Mouse (Mus musculus) NIH3T3 (cell line): ENCODE results near the gene Crygd.

ENCODE experiments used
- DNase-seq: peaks from one replicate; pipeline ENCODE4 v3.0.0-alpha.2; 2012; ENCODE audit warnings: low read depth

The Crygd gene

GRCm38 (mm10) chr1:65043433-65043832 lies 19.8 kb downstream of the Crygd start:
- no peak for DNase-seq

- peak; percentile 25 for DNase-seq
Observed at GRCm38 (mm10) chr1:65041837-65042236, 21.4 kb downstream of the Crygd start.

GRCm38 (mm10) chr1:65040806-65041205 lies 22.4 kb downstream of the Crygd start:
- DNase-seq, result no peak

- no peak for DNase-seq
Observed at GRCm38 (mm10) chr1:65039679-65040078, 23.6 kb downstream of the Crygd start.

GRCm38 (mm10) chr1:65037542-65037941 lies 25.7 kb downstream of the Crygd start:
- DNase-seq, result no peak

- no peak for DNase-seq
Observed at GRCm38 (mm10) chr1:65035513-65035912, 27.7 kb downstream of the Crygd start.

GRCm38 (mm10) chr1:65032641-65033040 lies 30.6 kb downstream of the Crygd start, which contains the start of gene Akr1cl:
Gene Akr1cl (minus strand): TSS chr1:65032759.
- no peak for DNase-seq

GRCm38 (mm10) chr1:65028206-65028605 lies 35.0 kb downstream of the Crygd start:
- DNase-seq, result no peak

GRCm38 (mm10) chr1:65012726-65013125 lies 50.5 kb downstream of the Crygd start:
- DNase-seq, result no peak
